Mouse (Mus musculus) lung, postnatal 0 days (tissue): ENCODE results near the gene Trappc5. TPM values are rescaled to one million over a fixed set of nuclear protein-coding genes. Genes with fewer than 3 reads are reported as not detected.

ENCODE experiments used
- ATAC-seq: fragments of 200-750 bp; cut with Nextera tagmentation; 2 replicates; pipeline ENCODE4 v1.8.0; 2017; ENCODE audit warnings: moderate library complexity
- DNase-seq: peaks from one replicate; pipeline ENCODE4 v3.0.0-alpha.2; 2016; ENCODE audit warnings: low spot score
- H3K27ac ChIP-seq: fragments of 300-500 bp; sonication (generic); 2 replicates; pipeline ENCODE4 v1.5.1; 2014; ENCODE audit warnings: antibody characterized with exemption, mild to moderate bottlenecking, low read length, mixed read lengths
- H3K27me3 ChIP-seq: fragments of 300-500 bp; sonication (generic); replicated peaks from 2 replicates; pipeline ENCODE4 v1.6.1; 2014; ENCODE audit warnings: low read length, mixed read lengths; ENCODE audit not compliant: insufficient read depth
- H3K36me3 ChIP-seq: fragments of 300-500 bp; sonication (generic); 2 replicates; pipeline ENCODE4 v1.6.1; 2014; ENCODE audit warnings: low read length, mixed read lengths; ENCODE audit not compliant: insufficient read depth
- H3K4me1 ChIP-seq: fragments of 300-500 bp; sonication (generic); 2 replicates; pipeline ENCODE4 v1.6.1; 2014; ENCODE audit warnings: antibody characterized with exemption, low read depth, low read length, mixed read lengths; ENCODE audit not compliant: insufficient read depth
- H3K4me2 ChIP-seq: fragments of 300-500 bp; sonication (generic); replicated peaks from 2 replicates; pipeline ENCODE4 v1.6.1; 2014; ENCODE audit warnings: low read depth, mild to moderate bottlenecking, low read length, moderate library complexity, mixed read lengths
- H3K4me3 ChIP-seq: fragments of 300-500 bp; sonication (generic); 2 replicates; pipeline ENCODE4 v1.5.1; 2014; ENCODE audit warnings: low read depth, low read length
- H3K9ac ChIP-seq: fragments of 300-500 bp; sonication (generic); replicated peaks from 2 replicates; pipeline ENCODE4 v1.6.1; 2014; ENCODE audit warnings: low read depth, mild to moderate bottlenecking
- H3K9me3 ChIP-seq: fragments of 300-500 bp; sonication (generic); 2 replicates; pipeline ENCODE4 v1.6.1; 2016; ENCODE audit warnings: low read length, mixed read lengths
- CTCF ChIP-seq: IDR thresholded peaks from 2 replicates; pipeline ENCODE4 v1.5.1; 2016; ENCODE audit warnings: antibody characterized with exemption, mild to moderate bottlenecking
- EP300 ChIP-seq: IDR thresholded peaks from 2 replicates; pipeline ENCODE4 v1.6.1; 2016; ENCODE audit warnings: antibody characterized with exemption, mild to moderate bottlenecking, control low read depth
- WGBS: fragments of 180-500 bp; shearing (Covaris S2); extraction: QIAGEN DNeasy Blood & Tissue Kit; methylation state at CpG from one replicate; pipeline ENCODE4 v1.1.7; 2014; 5-methylcytosine and 5-hydroxymethylcytosine counted together
- polyA plus RNA-seq: library from polyadenylated mRNA; unstranded; fragments of >200 nt; fragmentation: Nextera tagmentation; extraction: Ambion mirVana; gene quantifications from 2 replicates; pipeline ENCODE4 v1.2.1, GENCODE M21; 2015

The Trappc5 gene
- polyA plus RNA-seq, 1 experiment from 2014 or later: 30.0 TPM

DNA sequence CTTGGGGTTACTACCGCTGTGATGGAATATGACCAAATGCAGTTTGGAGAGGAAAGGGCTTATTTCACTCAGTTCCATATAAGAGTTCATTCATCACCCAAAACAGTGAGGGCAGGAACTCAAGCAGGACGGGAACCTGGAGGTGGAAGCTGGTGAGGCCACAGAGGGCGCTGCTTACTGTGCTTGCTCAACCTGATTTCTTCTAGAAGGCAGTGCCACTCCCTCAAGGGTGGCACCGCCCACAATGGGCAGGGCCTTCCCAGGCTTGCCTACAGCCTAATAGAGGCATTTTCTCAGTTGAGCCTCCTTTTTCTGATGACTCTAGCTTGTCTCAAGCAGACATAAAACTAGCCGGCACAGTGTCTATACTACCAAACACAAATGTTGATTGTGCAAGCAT is 30.3 kb upstream of the Trappc5 start:
- 23% methylated on average over 5 of the region's 5 CpGs for WGBS
- H3K4me3 ChIP-seq: no peak overlapping the region
- H3K9me3 ChIP-seq: no peaks in the 10 kb centered on the region
- no peak overlapping the region for H3K27ac ChIP-seq
- H3K4me2 ChIP-seq: no peak overlapping the region
- no peaks in the 10 kb centered on the region for H3K27me3 ChIP-seq
- H3K36me3 ChIP-seq: no peaks in the 10 kb centered on the region
- ATAC-seq (peak; percentile 79), DNase-seq (peak; percentile 82)
- no peak overlapping the region for H3K9ac ChIP-seq
- no peaks in the 10 kb centered on the region for H3K4me1 ChIP-seq
- TF ChIP-seq CTCF (peak; percentile 54), EP300 (no peak)

DNA sequence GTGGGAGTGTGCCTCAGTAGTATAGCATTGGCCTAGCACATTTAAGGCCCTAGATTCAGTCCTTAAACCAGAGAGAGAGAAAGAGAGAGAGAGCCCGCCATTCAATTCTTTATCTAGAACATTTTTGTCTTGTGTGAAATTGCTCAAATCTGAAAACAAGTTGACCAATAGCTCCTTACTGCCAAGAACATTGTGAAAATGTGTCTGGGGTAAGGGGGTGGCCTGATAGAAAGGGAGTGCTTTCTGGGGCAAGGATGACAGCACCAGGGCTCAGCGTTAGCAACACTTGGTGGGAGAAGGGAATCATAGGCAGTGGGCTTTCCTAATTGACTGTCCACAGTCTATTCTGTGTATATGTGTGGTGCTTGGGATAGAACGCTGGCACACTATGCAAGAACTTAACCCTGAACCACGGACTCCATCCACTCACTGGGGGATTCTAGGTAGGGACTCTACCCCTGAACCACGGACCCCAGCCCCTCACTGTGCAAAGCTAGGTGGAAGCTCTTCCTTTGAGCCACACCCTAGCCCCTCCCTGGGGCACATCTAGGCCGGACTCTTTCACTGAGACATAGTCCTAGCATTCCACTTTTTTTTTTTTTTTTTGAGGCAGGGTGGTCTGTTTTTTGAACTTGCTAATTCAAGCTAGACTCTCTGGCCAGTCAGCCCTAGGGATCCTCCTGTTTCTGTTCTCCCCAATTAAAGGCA is 29.1 kb upstream of the Trappc5 start:
- H3K4me1 ChIP-seq: no peaks in the 10 kb centered on the region
- TF ChIP-seq CTCF (no peak), EP300 (peak; percentile 59; the same call in 1 of the 2 replicates)
- 65% methylated on average over 6 of the region's 6 CpGs for WGBS
- peak; percentile 56 for ATAC-seq
- H3K27me3 ChIP-seq: no peaks in the 10 kb centered on the region
- no peak overlapping the region for H3K4me3 ChIP-seq
- peak; percentile 77 for DNase-seq
- no peaks in the 10 kb centered on the region for H3K36me3 ChIP-seq
- no peak overlapping the region for H3K4me2 ChIP-seq
- no peak overlapping the region for H3K9ac ChIP-seq
- no peaks in the 10 kb centered on the region for H3K9me3 ChIP-seq
- H3K27ac ChIP-seq: peak overlapping the region; percentile 62; the same call in 1 of the 2 replicates

DNA sequence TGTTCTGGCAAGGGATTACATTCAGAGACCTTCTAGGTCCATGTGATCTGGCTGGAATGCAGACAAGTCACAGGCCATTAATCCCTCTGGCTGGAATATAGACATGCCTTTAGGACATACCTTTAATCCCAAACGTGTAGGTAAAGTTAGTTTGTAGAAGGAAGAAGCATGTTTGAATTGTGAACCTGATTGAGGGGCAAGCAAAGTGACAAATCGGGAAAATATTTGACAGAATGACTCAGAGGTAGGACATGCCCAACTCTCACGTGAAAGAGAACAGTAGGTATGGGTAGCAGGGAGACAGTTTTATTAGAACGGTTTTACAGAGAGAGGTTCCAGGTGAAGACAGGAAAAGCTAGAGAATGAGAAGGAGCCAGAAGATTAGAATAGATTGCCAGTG is 28.5 kb upstream of the Trappc5 start:
- H3K4me1 ChIP-seq: no peaks in the 10 kb centered on the region
- no peaks in the 10 kb centered on the region for H3K9me3 ChIP-seq
- 65% methylated on average over 4 of the region's 4 CpGs for WGBS
- no peak for TF ChIP-seq EP300
- no peak for TF ChIP-seq CTCF
- H3K9ac ChIP-seq: no peak overlapping the region
- ATAC-seq: no peak
- no peak overlapping the region for H3K27ac ChIP-seq
- no peaks in the 10 kb centered on the region for H3K36me3 ChIP-seq
- DNase-seq: no peak
- H3K4me2 ChIP-seq: no peak overlapping the region
- H3K27me3 ChIP-seq: no peaks in the 10 kb centered on the region
- H3K4me3 ChIP-seq: no peak overlapping the region

DNA sequence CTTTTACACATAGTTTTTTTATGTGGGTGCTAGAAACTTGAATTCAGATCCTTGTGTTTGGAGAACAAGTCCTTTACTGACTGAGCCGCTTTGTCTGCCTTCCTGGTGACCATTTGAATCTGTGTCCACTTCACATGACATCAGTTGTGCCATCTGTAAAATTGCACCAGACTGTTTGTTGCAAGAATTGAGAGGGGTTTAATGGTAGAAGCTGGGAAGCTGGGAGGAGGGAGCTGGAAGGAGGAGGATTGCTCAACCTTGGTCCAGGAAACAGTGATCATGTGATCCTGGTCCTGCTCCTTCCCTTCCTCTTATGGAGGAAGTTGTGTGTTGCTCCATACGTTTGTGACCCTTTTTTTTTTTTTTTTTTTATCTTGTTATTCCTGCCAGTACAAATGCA is 27.8 kb upstream of the Trappc5 start:
- Histone ChIP-seq H3K9me3 (no peaks in the 10 kb centered on the region), H3K27ac (no peak overlapping the region), H3K4me2 (no peak overlapping the region), H3K4me1 (no peaks in the 10 kb centered on the region), H3K36me3 (no peaks in the 10 kb centered on the region), H3K9ac (no peak overlapping the region), H3K27me3 (no peaks in the 10 kb centered on the region), H3K4me3 (no peak overlapping the region)
- ATAC-seq (peak; percentile 47; the same call in 1 of the 2 replicates), DNase-seq (peak; percentile 75)
- 45% methylated on average over 2 of the region's 2 CpGs for WGBS
- TF ChIP-seq CTCF: no peak
- TF ChIP-seq EP300: no peak

DNA sequence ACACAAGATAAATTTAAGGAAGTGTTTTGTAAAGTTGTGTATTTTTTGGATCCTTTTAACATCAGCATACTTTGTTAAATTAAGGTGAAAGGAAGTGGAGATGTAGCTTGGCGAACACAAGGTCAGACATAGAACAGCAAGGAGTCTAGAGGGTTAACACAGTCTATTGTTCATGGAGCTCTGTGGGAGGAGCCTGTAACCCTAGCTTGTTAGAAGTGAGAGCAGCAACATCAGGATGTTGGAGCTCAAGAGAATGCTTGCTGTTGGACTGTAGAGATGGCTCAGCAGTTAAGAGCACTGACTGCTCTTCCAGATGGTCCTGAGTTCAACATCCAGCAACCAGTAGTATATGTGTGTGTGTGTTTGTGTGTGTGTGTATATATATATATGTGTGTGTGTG is 27.1 kb upstream of the Trappc5 start:
- Histone ChIP-seq H3K4me1 (no peaks in the 10 kb centered on the region), H3K4me3 (no peak overlapping the region), H3K4me2 (no peak overlapping the region), H3K9ac (no peak overlapping the region), H3K36me3 (no peaks in the 10 kb centered on the region), H3K9me3 (no peaks in the 10 kb centered on the region), H3K27me3 (no peaks in the 10 kb centered on the region), H3K27ac (no peak overlapping the region)
- DNase-seq: no peak
- 35% methylated on average over 1 of the region's 1 CpGs for WGBS
- TF ChIP-seq EP300 (no peak), CTCF (no peak)
- no peak for ATAC-seq

DNA sequence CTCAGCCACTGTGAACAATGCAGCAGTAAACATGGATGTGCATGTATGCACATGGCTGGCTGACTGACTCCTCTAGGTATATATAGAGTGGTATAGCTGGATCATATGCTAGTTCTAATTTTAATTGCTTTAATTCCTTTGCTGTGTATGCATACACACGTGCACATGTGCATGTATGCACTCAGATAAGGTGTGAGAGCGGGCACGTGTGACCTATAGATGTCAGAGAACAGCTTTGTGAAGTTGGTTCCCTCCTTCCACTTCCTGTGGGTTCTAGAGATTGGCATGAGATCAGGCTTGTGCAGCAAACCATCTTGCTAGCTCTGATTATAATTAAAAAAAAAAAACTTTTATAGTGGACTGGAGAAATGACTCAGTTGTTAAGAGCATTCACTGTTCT is 23.3 kb upstream of the Trappc5 start:
- Histone ChIP-seq H3K36me3 (no peaks in the 10 kb centered on the region), H3K9ac (no peak overlapping the region), H3K27ac (no peak overlapping the region), H3K9me3 (no peaks in the 10 kb centered on the region), H3K27me3 (no peaks in the 10 kb centered on the region), H3K4me2 (no peak overlapping the region), H3K4me3 (no peak overlapping the region), H3K4me1 (no peaks in the 10 kb centered on the region)
- no peak for ATAC-seq
- no peak for DNase-seq
- WGBS: 60% methylated on average over 3 of the region's 3 CpGs
- TF ChIP-seq CTCF (no peak), EP300 (no peak)
